10 mouse cellular contexts compared by ENCODE assay signal in the genomic region with DNA sequence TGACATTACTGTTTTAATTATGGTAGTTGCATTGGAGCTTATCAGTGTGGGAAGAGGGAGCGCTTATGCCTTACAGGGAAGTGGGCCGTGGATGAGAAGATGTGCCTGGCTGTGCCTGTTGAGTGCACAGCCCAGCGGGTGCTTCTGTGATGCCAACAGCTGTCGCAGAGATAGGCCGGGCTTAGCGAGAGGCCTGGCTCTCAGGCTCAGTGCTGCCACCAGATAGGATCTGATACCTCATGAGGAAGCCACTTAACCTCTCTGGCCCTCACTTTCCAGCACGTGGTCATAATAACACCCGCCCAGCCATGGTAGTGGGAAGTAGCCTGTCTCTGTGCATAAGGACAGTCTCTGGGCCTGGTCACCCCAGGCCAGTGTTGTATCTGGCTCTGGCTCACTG. TPM values are rescaled to one million over a fixed set of nuclear protein-coding genes. Genes with fewer than 3 reads are reported as not detected.
DNase-seq lines count a peak whose midpoint lies in the region; ATAC-seq lines count a peak whose summit lies in the region.
"Had no signal": no experiment of that assay in that cellular context is flagged by ENCODE, and none has a peak within 500 bp of the region (broad histone marks: within the 10 kb centered on the region; RNA-seq: fewer than 3 reads in every experiment).

No protein-coding gene starts in this region.

- H3K27me3 ChIP-seq in hindbrain, embryonic 15.5 days = no peaks in the 10 kb centered on the region
- H3K27me3 ChIP-seq in hindbrain, embryonic 12.5 days = no peaks in the 10 kb centered on the region
- H3K27me3 ChIP-seq in intestine, embryonic 16.5 days (replicated peaks; ENCODE audit: control insufficient read depth, insufficient read depth, low read length) = no peaks in the 10 kb centered on the region

- H3K9me3 ChIP-seq in hindbrain, embryonic 15.5 days = no peaks in the 10 kb centered on the region
- H3K9me3 ChIP-seq in hindbrain, embryonic 12.5 days (replicated peaks) = no peaks in the 10 kb centered on the region
- no peaks in the 10 kb centered on the region for H3K9me3 ChIP-seq in intestine, embryonic 16.5 days (ENCODE audit: control insufficient read depth, low read length)

- H3K27ac ChIP-seq in hindbrain, embryonic 15.5 days (replicated peaks) = no peak overlapping the region
- no peak overlapping the region for H3K27ac ChIP-seq in hindbrain, embryonic 12.5 days
- H3K27ac ChIP-seq in intestine, embryonic 16.5 days (ENCODE audit: low read length) = peak overlapping the region; percentile 21; the same call in 1 of the 2 replicates

- WGBS in hindbrain, embryonic 15.5 days = 60% methylated on average over 8 of the region's 8 CpGs
- 83% methylated on average over 8 of the region's 8 CpGs for WGBS in hindbrain, embryonic 12.5 days
- WGBS in intestine, embryonic 16.5 days = 48% methylated on average over 8 of the region's 8 CpGs

- peaks cover 41% of the 10 kb centered on the region for H3K4me1 ChIP-seq in hindbrain, embryonic 15.5 days (replicated peaks)
- peaks cover 32% of the 10 kb centered on the region for H3K4me1 ChIP-seq in hindbrain, embryonic 12.5 days
- peaks cover 44% of the 10 kb centered on the region for H3K4me1 ChIP-seq in intestine, embryonic 16.5 days (ENCODE audit: control insufficient read depth, insufficient read depth, low read length)

- H3K4me3 ChIP-seq in hindbrain, embryonic 15.5 days = no peak overlapping the region
- no peak overlapping the region for H3K4me3 ChIP-seq in hindbrain, embryonic 12.5 days
- no peak overlapping the region for H3K4me3 ChIP-seq in intestine, embryonic 16.5 days (ENCODE audit: low read length)

- no peak overlapping the region for H3K4me2 ChIP-seq in hindbrain, embryonic 15.5 days
- no peak overlapping the region for H3K4me2 ChIP-seq in hindbrain, embryonic 12.5 days (replicated peaks)
- no peak overlapping the region for H3K4me2 ChIP-seq in intestine, embryonic 16.5 days (ENCODE audit: low read depth, low read length)

- H3K36me3 ChIP-seq in hindbrain, embryonic 15.5 days = no peaks in the 10 kb centered on the region
- no peaks in the 10 kb centered on the region for H3K36me3 ChIP-seq in hindbrain, embryonic 12.5 days
- no peaks in the 10 kb centered on the region for H3K36me3 ChIP-seq in intestine, embryonic 16.5 days (ENCODE audit: control insufficient read depth, insufficient read depth, low read length)
- H3K36me3 ChIP-seq: G1E had no signal

- 0 out of 2 replicates have a peak, but pooled peaks have one; percentile 13 for ATAC-seq in hindbrain, embryonic 15.5 days (ENCODE audit: low FRiP score, low read depth)
- ATAC-seq in hindbrain, embryonic 12.5 days (ENCODE audit: low FRiP score) = no peak
- ATAC-seq in intestine, embryonic 16.5 days = peak; percentile 45
- peak; percentile 96 for ATAC-seq in megakaryocyte-erythroid progenitor cell, adult 5-6 weeks (replicated peaks; ENCODE audit: low FRiP score, low TSS enrichment, poor library complexity, severe bottlenecking)

- DNase-seq in brain, adult 2 months (ENCODE audit: low read depth, low spot score) = peak; percentile 50
- DNase-seq in T-cell, adult 2 months (ENCODE audit: low spot score) = no peak
- no peak for DNase-seq in frontal cortex, postnatal 36 days (ENCODE audit: low spot score in 2 of 2)
- no peak for DNase-seq in Muller cell, postnatal 12 days (ENCODE audit: inconsistent ontology term)
- DNase-seq: thymus, adult 2 months had no signal

- H3K9ac ChIP-seq in hindbrain, embryonic 15.5 days = no peak overlapping the region
- H3K9ac ChIP-seq in hindbrain, embryonic 12.5 days = no peak overlapping the region
- H3K9ac ChIP-seq in intestine, embryonic 16.5 days (ENCODE audit: low read depth, low read length) = no peak overlapping the region

RNA-seq across cellular contexts. Expression of gene Notch2, which starts 33.0 kb away (rescaled TPM):
- polyA plus RNA-seq in hindbrain, embryonic 15.5 days (2015; fragmentation: Nextera tagmentation; extraction: Ambion mirVana) = 10.5 and 11.7 TPM in 2 replicates
- 26.5 and 30.1 TPM in 2 replicates for polyA plus RNA-seq in hindbrain, embryonic 12.5 days (2016; fragmentation: Nextera tagmentation; extraction: Ambion mirVana)
- polyA plus RNA-seq in intestine, embryonic 16.5 days (2015; fragmentation: Nextera tagmentation; extraction: Ambion mirVana) = 9.1 and 10.9 TPM in 2 replicates
- total RNA-seq in megakaryocyte-erythroid progenitor cell, adult 5-6 weeks (2014; fragmentation: Nextera tagmentation) = 36.0 and 55.9 TPM in 2 replicates
- total RNA-seq in megakaryocyte-erythroid progenitor cell, adult 5-6 weeks (2017) = 33.4 TPM in 2 replicates
- polyA plus RNA-seq: G1E had no signal
